Mouse (Mus musculus) granulocyte monocyte progenitor cell, adult 5-6 weeks (primary cell): Measurements from ENCODE around the gene Ints4. TPM values are rescaled to one million over a fixed set of nuclear protein-coding genes. Genes with fewer than 3 reads are reported as not detected.
A peak's percentile ranks its signal among the peaks of the same experiment; 100 is the strongest.
"Not testable (repeated sequence)": the region's sequence is repeated elsewhere in the genome, so short reads cannot be mapped to it uniquely, and the experiment has no call there.

Source experiments
- ATAC-seq: replicated peaks from 2 replicates; pipeline ENCODE4 v1.8.0; 2016; ENCODE audit warnings: mild to moderate bottlenecking, moderate TSS enrichment, inconsistent platforms; ENCODE audit not compliant: poor library complexity, severe bottlenecking
- total RNA-seq, 2 experiments: library from RNA; stranded (forward) in 1 of 2; stranded (reverse) in 1 of 2; fragments of 200-712, 200-1000 nt in 1 of 2; fragments of >200 nt in 1 of 2; fragmentation: Nextera tagmentation in 1 of 2; gene quantifications; 2 replicates each; pipeline ENCODE4 v1.2.3; 2014 to 2017

Ints4 gene
- total RNA-seq (2014; fragmentation: Nextera tagmentation), result 74.7 and 78.5 TPM in 2 replicates
- 64.1 and 64.8 TPM in 2 replicates for total RNA-seq (2017)

DNA sequence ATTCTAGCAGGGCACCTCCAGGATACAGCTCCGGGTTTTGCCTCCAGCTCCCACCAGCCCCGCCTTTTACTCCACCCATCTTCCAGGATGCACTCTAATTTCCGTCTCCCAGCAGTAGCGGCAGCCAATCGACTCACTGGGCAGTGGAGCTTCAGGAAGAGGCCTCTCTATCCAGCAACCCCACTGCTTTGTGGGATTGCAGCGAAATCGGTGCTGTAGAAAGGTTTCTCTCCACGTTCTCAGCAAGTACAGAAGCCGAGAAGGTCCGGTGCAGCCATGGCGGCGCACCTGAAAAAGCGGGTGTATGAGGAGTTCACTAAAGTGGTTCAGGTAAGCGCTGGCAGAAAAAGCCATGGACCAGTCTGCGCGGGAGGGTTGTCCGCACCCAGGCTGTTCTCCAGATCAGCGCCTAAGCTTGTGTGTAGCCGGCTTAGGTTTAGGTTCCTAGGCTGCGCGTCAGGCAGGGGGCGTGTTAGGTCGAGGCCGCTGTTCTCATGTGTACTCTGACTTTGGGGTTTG is at the start of gene Ints4:
Gene Ints4, plus strand, starts transcription at position 136 of the 519 bp plus-strand sequence.
- ATAC-seq, result peak; percentile 99

- not testable (repeated sequence) for ATAC-seq
These were observed 47.2 kb upstream of the Ints4 start for GRCm38 (mm10) chr7:97433517-97433916.

- ATAC-seq, result peak; percentile 77
These were observed 46.2 kb upstream of the Ints4 start for GRCm38 (mm10) chr7:97434517-97434916.

GRCm38 (mm10) chr7:97438986-97439385 is 41.8 kb upstream of the Ints4 start:
- peak; percentile 42; the same call in 1 of the 2 replicates for ATAC-seq

GRCm38 (mm10) chr7:97446171-97446925 is 34.4 kb upstream of the Ints4 start:
- ATAC-seq, result peak; percentile 9; the same call in 1 of the 2 replicates

DNA sequence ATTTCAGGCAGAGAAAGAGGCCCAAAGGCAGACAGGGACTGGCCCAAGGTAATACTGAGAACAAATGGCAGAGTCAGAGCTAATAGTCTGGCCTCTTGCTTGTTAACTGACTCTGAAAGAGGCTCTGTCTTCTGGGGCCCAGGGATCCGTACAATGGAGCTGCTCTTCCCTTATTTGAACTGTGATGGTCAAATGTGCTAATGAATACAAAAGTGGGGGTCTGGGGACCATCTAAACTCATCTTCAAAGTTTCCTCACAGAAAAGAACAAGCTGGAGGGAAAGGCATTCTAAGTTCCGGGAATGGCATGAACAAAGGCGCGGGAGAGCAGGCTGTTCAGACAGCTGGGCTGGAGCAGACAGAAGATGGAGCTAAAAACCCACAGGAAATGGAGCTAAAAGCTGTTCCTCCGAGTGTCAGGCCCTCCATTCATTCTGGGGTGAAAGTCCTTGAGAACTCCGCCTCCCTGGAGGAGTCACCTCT is 33.7 kb upstream of the Ints4 start:
- ATAC-seq, result no peak

DNA sequence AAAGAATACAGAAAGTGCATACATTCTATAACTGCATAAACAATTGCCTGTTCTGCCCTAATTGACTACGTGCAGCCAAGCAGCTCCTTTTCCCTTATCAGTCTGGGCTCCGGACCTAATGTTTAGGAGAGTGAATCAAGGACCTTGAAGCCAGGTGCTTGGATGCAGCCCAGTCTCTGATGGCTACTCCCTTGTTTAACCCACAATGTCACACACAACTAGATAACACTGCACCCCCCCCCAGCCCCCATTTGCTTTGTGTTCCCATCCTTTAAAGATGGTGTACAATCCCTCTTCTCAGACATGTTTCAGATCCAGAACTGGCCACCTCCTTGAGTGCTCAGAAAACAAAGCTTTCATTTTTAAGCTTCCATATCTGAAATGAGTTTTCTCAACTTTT is 29.7 kb upstream of the Ints4 start, which contains the start of gene Kctd14:
Gene Kctd14, plus strand, starts transcription at position 301 of the 400 bp plus-strand sequence.
- ATAC-seq, result not testable (repeated sequence)

DNA sequence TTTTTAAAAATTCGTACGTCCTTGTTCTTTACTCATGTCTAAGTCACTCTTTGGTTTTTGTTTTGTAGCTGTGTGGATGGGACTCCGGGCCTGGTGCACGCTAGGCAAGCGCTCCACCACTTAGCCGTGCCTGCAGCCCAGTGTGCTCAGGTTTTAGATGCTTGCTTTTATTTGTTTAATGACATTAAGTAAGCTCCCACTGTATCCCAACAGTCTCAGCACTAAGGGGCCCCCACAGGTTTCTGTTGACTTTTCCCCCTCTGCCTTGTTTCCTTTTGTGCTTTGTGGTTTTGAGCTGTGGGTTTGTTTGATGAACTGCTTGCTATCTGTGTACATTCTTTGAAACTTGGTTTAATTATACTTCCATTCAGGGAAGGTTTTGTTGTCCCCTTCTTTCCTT is 28.6 kb upstream of the Ints4 start:
- no peak for ATAC-seq

GRCm38 (mm10) chr7:97453141-97453921 is 27.4 kb upstream of the Ints4 start:
- peak; percentile 71 for ATAC-seq

- ATAC-seq, result no peak
These were observed 26.0 kb upstream of the Ints4 start for GRCm38 (mm10) chr7:97454795-97455194.

GRCm38 (mm10) chr7:97455577-97455976 is 25.2 kb upstream of the Ints4 start:
- peak; percentile 54 for ATAC-seq

DNA sequence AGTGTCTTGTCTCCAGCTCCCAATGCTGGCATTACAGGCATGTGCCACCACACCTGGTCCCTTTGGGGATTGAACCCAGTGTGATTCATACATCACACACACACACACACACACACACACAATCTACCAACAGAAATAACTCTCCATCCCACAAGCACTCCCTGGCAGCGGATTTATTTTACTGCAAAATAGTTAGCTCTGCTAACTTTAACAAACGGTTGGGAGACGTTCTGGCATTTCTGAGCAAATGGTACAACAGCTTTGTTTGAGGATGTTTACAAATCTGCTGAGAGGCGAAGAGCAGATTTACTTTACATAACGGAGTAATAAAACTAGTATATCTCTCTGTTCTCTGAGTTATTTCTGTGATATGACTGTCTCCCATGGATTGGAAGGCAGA is 7.8 kb upstream of the Ints4 start:
- ATAC-seq, result no peak

DNA sequence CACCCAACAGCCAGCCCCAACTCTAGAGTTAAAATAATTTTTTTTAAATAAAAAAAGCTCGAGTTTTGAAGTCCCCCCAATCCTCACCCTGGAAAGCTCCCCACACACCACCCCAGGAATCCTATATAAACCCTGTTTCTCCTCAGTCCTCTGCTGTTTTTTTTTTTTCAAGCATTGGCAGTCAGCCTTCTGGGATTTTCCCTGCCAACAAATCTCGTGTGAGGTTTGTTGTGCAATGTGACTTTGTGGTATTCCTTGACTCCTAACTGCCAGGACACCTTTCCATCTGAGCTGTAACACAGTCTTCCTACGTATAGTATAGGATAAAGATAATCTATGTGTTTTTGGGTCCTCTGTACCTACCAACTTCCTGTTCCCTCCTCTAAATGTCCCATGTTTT is 1.4 kb upstream of the Ints4 start:
- no peak for ATAC-seq

- no peak for ATAC-seq
These were observed 466 bp upstream of the Ints4 start for GRCm38 (mm10) chr7:97480290-97480689.

GRCm38 (mm10) chr7:97483378-97483777 is 2.6 kb downstream of the Ints4 start:
- no peak for ATAC-seq

GRCm38 (mm10) chr7:97491157-97491556 is 10.4 kb downstream of the Ints4 start:
- ATAC-seq, result no peak

DNA sequence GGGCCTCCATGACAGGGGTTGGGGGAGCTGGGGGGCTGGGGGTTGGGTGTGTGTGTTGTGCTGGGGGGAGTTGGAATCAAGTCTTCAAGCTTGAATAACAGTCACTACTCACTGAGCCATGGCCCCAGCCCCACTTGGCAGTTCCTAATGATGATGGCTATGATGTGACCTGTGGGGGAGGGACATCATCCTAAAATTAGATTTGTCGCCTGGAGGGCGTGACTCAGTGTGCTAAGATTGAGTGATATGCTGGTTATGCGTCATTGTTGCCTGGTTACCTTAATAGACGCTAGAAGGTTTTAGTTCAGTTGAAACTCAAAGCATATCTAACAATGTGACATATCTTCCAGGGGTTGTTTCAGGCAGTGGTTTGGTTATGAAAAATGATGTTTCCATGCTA is 11.7 kb downstream of the Ints4 start:
- no peak for ATAC-seq

DNA sequence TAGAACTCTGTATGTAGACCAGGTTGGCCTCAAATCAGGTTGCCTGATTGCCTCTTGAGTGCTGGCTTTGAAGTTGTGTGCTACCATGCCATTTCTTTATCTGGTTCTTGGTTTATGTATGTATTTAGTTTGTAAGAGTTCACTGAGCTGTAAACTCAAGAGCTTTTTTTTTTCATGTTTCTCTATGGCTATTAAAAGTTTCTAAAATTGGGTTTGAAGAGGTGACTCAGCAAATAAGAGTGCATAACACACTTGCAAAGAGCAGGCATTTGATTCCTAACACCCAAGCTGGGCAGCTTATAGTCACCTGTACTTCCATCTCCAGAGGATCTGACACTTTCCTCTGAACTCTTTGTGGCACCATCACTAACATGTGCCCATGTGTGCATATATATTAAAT is 14.3 kb downstream of the Ints4 start:
- no peak for ATAC-seq

GRCm38 (mm10) chr7:97500555-97501209 is 19.9 kb downstream of the Ints4 start:
- no peak for ATAC-seq

DNA sequence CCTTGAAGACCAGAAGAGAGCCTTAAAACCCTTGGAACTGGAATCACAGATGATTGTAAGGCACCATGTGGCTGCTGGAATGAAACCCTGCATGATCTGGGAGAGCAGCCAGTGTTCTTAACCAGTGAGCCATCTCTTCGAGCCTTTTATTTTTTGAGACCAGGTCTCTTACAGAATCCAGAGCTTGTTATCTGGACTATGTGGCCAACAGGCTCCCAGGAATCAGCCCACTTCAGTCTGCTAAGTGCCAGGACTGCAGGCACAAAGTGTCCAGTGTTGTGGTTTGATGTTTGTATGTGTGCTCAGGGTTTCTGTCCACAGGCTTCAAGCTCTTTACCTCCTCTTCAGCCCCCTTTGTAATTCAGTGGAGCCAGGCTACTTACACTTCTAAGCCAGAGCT is 34.0 kb downstream of the Ints4 start:
- no peak for ATAC-seq
